Mouse (Mus musculus): ENCODE results near the gene Lcn8.

GRCm38 (mm10) chr2:25696951-25697350, 44.0 kb downstream of the Lcn8 start:
- TF ChIP-seq TAL1 (IDR thresholded peaks at IDR 0.05; ENCODE audit: low read length), result no peak
- no peak for TF ChIP-seq GATA1 (IDR thresholded peaks at IDR 0.05; ENCODE audit: low read length)

Measured in erythroblast, embryonic 14.5 days (primary cell).